Mouse (Mus musculus): Measurements from ENCODE around the gene Klhl26. TPM values are rescaled to one million over a fixed set of nuclear protein-coding genes. Genes with fewer than 3 reads are reported as not detected.
"Not testable (repeated sequence)": the region's sequence is repeated elsewhere in the genome, so short reads cannot be mapped to it uniquely, and the experiment has no call there.

Klhl26 gene
- 46.7 and 50.6 TPM in 2 replicates for polyA plus RNA-seq (2012; rRNA removed)

DNA sequence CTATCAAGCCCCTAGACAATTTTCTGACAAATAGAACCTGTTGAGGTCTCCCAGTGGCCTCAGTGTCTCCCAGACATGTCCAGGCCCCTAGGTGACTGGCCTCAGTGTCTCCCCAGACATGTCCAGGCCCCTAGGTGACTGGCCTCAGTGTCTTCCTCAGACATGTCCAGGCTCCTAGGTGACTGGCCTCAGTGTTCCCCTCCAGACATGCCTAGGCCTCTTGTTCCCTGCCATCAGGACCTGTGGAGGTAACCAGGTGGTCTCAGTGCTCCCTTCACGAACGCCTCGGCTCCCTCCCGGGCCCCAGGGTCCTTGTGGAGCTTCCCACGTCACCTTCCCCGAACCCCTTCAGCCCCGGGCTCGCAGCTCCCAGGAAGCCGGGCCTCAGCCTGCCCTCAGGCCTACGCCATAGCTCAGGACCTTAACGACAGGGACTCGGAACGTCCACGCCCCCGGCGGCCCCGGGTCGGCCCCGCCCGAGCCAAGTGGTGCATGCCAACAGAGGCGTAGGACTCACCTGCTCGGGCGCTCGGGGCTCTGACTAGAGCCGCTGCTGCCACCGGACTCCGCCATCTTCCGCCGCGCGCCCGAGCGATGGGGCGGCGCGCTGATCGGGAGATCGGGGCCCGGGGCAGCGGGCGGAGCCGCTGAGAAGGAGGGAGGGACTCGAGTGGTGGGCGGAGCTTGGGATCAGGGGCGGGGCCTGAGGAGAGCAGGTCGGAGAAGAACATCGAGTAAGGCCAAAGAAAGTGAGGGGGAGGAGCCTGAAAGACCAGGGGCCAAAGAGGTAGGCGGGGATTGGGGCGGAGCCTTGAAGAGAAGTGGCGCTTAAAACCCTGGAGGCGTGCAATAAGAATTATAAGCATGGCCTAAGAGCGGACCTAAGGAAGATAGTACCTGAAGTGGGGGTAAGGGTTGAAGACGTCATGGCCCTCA lies at the start of gene Klhl26:
Gene Klhl26, minus strand, starts transcription at position 636 of the 936 bp plus-strand sequence.
- peak; percentile 96 for DNase-seq (ENCODE audit: low read depth)
- TF ChIP-seq CTCF (IDR thresholded peaks at IDR 0.05; ENCODE audit: borderline replicate concordance, extremely low read depth, insufficient read depth, insufficient read length) (no peak), POLR2A (IDR thresholded peaks at IDR 0.05; ENCODE audit: borderline replicate concordance, extremely low read depth, insufficient read depth, insufficient read length, poor library complexity, severe bottlenecking) (0 out of 2 replicates have a peak, but pooled peaks have one; percentile 36)

DNA sequence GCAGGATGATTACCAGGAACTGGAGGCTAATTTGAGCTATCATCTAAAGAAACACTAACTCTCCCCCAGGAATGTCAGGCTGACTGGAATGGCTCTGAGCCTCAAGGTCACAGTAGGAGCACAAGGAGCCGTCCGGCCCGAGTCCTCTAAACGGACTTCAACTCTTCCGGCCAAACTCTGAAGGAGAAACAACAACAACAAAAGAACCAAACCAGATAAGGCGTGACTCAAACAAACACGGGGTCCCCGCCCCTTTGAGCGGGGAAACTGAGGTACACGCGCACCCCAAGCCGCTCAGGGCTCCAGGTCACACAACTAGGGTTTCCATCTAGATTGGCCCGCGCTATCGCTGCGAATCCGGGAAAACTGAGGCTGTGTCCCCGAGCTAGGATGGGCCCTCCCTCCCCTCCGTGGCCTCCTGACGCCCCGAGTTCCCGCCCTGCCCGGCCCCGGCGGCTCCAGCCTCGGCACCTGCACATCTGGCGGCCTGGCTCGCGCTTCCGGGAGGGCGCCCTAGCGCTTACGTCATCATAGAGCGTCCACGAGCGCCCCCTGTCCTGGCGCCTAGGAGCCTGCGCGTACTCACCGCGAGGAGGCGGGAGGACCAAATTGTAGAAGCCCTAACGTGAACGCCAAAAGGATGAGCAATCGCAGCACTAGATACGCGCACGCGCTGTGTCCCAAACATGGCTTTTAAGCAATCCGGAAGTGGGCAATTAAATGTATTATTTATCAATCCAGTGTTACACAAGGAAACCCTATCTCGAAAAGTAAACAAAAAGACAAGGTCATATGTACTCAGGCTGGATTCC lies 46.0 kb upstream of the Klhl26 start:
- TF ChIP-seq CTCF (IDR thresholded peaks at IDR 0.05; ENCODE audit: borderline replicate concordance, extremely low read depth, insufficient read depth, insufficient read length) (peak; percentile 53), POLR2A (IDR thresholded peaks at IDR 0.05; ENCODE audit: borderline replicate concordance, extremely low read depth, insufficient read depth, insufficient read length, poor library complexity, severe bottlenecking) (0 out of 2 replicates have a peak, but pooled peaks have one; percentile 65)
- peak; percentile 99 for DNase-seq (ENCODE audit: low read depth)

DNA sequence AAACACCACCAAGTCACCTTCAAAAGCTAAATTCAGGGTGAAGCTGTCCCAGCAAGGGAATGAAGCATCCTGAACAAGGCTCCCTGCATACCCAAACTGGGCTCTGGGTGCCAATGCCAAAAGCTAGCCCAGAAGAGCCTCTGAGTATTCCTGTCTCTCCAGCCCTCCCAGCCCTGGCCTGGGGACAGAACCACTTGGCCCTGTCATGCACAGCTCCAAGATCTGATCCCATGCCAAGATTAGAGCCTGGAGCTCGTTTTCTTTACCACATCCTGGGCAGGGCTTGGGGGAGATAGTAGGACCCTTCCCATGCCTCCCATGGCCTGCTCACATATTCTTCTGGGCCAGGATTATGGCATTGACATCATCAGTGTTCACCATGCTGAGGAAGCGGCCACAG lies 42.8 kb upstream of the Klhl26 start:
- no peak for TF ChIP-seq CTCF (IDR thresholded peaks at IDR 0.05; ENCODE audit: borderline replicate concordance, extremely low read depth, insufficient read depth, insufficient read length)
- TF ChIP-seq POLR2A (IDR thresholded peaks at IDR 0.05; ENCODE audit: borderline replicate concordance, extremely low read depth, insufficient read depth, insufficient read length, poor library complexity, severe bottlenecking) = no peak
- no peak for DNase-seq (ENCODE audit: low read depth)

DNA sequence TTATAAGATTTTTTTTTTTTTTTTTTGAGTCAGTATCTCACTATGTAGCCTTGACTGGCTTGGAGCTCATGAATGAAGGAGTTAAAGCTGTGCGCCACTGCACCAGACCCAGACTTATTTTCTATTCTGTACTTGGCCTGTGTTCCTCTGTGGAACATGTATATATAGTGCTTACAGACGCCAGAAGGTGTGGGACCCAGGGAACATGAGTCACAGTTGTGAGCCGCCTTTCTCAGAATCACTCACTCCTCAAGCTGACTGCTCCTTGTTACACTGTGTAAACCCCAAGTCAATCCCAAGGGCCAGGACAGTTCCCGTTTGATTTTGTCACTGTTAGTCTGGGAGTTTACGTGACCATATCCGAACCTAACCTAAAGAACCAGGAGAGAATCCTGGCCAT lies 42.3 kb upstream of the Klhl26 start:
- TF ChIP-seq POLR2A (IDR thresholded peaks at IDR 0.05; ENCODE audit: borderline replicate concordance, extremely low read depth, insufficient read depth, insufficient read length, poor library complexity, severe bottlenecking) (no peak), CTCF (IDR thresholded peaks at IDR 0.05; ENCODE audit: borderline replicate concordance, extremely low read depth, insufficient read depth, insufficient read length) (no peak)
- no peak for DNase-seq (ENCODE audit: low read depth)

DNA sequence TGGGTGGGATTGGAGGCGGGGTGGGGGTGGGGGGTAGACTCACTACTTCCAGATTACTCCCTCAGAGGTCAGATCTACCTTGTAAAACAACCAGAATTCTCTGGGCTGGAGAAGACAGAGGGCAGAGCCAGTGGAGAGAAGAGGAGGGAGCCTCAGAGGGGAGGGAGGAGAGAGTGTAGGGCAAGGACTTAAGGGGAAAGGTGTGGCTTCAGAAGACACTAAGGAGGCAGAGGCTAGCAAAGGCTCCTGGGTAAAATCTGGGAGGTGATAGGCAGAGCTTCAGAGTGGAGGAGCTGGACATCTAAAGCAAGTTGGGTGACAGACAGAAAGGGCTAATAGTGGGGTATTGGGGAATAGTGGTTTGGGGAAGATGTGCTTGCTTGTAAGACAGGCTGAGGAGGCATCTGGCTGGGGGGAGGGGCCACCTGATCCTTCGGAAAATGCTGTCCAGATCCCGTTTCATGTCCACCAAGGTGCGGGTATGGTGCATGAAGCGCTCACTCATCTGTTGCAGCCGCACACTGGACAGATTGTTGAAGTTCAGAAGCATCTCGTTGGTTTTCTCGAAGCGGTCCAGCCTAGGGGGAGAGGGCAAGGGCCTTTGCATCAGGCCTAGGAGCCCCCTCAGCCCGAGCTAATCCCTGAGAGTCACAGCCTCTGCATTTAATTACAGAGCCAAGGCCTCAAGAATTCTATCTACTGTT lies 41.3 kb upstream of the Klhl26 start:
- DNase-seq (ENCODE audit: low read depth) = no peak
- TF ChIP-seq POLR2A (IDR thresholded peaks at IDR 0.05; ENCODE audit: borderline replicate concordance, extremely low read depth, insufficient read depth, insufficient read length, poor library complexity, severe bottlenecking) (no peak), CTCF (IDR thresholded peaks at IDR 0.05; ENCODE audit: borderline replicate concordance, extremely low read depth, insufficient read depth, insufficient read length) (no peak)

DNA sequence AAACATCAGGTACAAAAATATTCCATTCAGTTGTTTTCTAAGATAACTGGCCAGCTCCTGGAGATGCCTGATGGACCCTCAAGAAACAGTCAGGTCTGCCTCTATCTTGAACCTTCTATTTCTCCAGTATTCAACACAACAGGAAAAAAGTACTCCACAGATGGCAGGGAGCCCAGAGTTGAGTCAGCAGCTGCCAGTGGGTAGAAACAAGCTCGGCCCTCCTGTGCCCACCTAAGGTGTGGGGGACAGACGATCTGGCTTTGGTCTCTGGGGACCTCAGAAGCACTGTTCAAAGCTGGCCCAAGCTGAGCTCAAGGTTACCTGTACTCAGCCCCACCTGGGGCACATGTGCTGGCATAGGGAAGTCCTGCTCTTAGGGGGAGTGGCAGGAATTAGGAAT lies 36.7 kb upstream of the Klhl26 start:
- TF ChIP-seq POLR2A (IDR thresholded peaks at IDR 0.05; ENCODE audit: borderline replicate concordance, extremely low read depth, insufficient read depth, insufficient read length, poor library complexity, severe bottlenecking) (no peak), CTCF (IDR thresholded peaks at IDR 0.05; ENCODE audit: borderline replicate concordance, extremely low read depth, insufficient read depth, insufficient read length) (no peak)
- no peak for DNase-seq (ENCODE audit: low read depth)

DNA sequence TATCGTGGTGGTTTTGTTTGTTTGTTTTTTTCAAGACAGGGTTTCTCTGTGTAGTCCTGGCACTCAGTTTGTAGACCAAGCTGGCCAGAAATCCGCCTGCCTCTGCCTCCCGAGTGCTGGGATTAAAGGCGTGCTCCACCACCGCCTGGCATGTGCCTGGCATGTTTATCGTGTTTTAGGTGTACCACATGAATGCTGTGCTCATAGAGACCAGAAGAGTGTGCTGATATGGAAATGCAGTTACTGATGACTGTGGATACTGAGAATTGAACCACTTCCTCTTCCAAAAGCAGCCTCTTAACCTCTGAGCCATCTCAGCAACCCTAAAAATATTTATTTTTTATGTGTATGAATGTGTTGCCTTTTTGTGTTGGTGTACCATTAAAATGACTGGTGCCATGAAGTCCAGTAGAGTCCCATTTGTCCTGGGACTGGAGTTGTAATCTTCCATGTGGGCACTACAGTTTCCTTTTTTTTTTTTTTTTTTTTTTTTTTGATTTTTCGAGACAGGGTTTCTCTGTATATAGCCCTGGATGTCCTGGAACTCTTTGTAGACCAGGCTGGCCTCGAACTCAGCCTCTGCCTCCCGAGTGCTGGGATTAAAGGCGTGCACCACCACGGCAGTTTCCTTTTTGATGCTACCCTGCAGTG lies 35.6 kb upstream of the Klhl26 start:
- no peak for DNase-seq (ENCODE audit: low read depth)
- TF ChIP-seq POLR2A (IDR thresholded peaks at IDR 0.05; ENCODE audit: borderline replicate concordance, extremely low read depth, insufficient read depth, insufficient read length, poor library complexity, severe bottlenecking) = no peak
- TF ChIP-seq CTCF (IDR thresholded peaks at IDR 0.05; ENCODE audit: borderline replicate concordance, extremely low read depth, insufficient read depth, insufficient read length) = no peak

DNA sequence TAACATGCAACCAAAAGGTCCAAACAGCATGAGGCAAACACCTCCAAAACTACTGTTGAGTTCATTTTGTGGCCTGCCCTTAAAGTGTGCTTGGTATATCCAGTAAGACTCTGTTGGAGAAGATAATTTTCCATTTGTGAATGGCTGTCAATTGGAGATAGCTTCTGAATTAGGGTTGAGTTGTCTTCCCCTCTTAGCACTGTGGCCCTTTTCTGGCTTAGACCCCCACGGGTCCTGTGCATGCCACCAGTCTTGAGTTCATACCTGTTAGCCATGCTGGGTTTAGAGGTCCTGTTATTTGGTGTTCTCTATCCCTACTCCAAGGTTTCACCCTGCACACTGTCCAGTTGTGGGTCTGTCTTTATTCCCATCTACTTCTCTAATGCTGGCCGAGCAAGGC lies 35.0 kb upstream of the Klhl26 start:
- no peak for TF ChIP-seq CTCF (IDR thresholded peaks at IDR 0.05; ENCODE audit: borderline replicate concordance, extremely low read depth, insufficient read depth, insufficient read length)
- no peak for TF ChIP-seq POLR2A (IDR thresholded peaks at IDR 0.05; ENCODE audit: borderline replicate concordance, extremely low read depth, insufficient read depth, insufficient read length, poor library complexity, severe bottlenecking)

DNA sequence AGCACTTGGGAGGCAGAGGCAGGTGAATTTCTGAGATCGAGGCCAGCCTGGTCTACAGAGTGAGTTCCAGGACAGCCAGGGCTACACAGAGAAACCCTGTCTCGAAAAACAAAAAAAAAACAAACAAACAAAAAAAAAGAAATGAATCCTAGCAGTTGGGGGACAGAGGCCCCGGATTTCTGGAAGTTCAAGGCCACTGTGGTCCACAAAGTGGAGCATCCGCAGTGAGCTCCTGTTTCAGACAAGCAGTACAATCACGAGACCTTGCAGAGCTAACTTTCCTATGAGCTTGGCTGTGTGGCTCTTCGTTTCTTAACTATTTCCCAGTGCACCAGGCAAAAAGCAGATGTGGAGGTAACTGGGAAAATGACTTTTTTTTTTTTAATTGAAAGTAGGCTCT lies 34.4 kb upstream of the Klhl26 start:
- DNase-seq (ENCODE audit: low read depth) = not testable (repeated sequence)

More for the DNA sequence above, 35.0 kb upstream of the Klhl26 start:
- no peak for DNase-seq (ENCODE audit: low read depth)

DNA sequence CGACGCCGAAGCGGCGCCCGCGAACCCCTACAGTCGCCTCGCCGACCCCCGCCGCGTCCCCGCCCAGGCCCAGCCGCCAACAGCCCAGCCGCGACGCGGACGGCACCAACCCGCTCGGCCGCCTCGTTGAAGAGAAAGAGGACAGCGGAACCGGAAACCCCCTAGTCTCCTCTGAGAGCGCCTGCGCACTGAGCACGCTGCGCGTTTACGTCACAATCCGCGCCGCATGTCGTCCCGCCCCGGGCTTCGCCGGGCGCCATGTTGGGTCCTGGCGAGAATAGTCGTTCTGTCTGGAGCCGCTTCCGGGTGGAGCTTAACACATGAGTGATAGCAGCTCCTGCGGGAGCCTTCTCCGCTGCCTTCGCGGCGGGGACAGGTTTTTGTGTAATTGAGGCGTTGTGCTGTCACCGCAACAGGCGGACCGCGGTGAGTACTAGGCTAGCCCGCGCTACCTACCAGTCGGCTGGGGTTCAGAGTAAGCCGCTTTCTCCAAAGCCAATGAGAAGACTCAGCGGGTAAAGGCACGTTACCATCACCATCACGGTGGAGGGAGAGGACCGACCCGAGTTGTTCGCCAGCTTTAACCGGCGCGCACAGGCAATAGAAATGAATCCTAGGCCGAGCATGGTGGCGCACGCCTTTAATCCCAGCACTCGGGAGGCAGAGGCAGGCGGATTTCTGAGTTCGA lies 33.6 kb upstream of the Klhl26 start, which contains the start of gene Uba52:
Gene Uba52, minus strand, starts transcription at position 574 of the 688 bp plus-strand sequence.
- peak; percentile 99 for DNase-seq (ENCODE audit: low read depth)
- TF ChIP-seq CTCF (IDR thresholded peaks at IDR 0.05; ENCODE audit: borderline replicate concordance, extremely low read depth, insufficient read depth, insufficient read length) = no peak
- peak; percentile 81 for TF ChIP-seq POLR2A (IDR thresholded peaks at IDR 0.05; ENCODE audit: borderline replicate concordance, extremely low read depth, insufficient read depth, insufficient read length, poor library complexity, severe bottlenecking)

All from brain, embryonic 14.5 days (tissue).